Mouse (Mus musculus) inflammation-experienced regulatory T-cells (primary cell): ENCODE results near the gene Wdr83. TPM values are rescaled to one million over a fixed set of nuclear protein-coding genes. Genes with fewer than 3 reads are reported as not detected.

Source experiments
- polyA plus RNA-seq, 2 experiments: library from polyadenylated mRNA; unstranded; fragments of 100-300 nt; shearing (Covaris generic); gene quantifications; one replicate each; pipeline ENCODE4 v1.2.1; 2017

The Wdr83 gene
- 10 to 100 TPM; 38.6 to 45.7 TPM for polyA plus RNA-seq

DNA sequence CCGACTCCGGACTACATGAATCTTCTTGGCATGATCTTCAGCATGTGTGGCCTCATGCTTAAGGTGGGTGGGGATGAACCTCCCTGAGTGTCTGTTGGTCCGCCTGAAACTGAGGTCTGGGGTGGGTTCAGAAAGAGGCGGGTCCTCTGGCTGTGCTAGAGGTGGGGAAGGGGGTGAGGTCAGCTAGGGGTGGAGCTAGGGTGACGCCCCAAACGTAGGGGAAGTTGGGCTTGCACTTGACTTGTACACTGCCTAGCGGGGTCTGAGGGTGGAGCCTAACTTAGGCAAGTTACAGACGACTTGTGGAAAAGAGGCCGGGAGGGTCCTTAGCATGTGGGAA lies at the start of gene Wdr83:
TSS of gene Wdr83 (minus strand) at position 91 of the 340 bp plus-strand sequence.

DNA sequence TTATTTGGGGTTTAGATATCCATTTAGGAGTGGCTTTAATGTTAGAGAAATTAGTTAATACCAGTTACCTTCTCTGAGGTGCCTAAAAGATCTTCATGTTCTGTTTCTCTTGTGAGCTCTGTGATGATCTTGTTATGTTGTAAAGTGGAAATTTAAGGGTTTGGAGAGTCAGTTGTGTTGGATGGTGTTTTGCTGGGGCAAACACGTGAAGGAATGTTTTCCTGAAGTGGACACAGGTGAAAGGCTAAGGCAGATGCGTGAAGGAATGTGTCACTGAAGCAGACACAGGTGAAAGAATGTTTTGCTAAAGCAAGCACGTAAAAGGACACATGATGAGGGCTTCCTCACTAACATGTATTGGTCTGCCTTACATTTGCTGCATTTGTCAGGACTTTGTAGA lies 41.9 kb upstream of the Wdr83 start, which contains the start of gene Zfp791:
TSS of gene Zfp791 (minus strand) at position 101 of the 400 bp plus-strand sequence.

GRCm38 (mm10) chr8:85083108-85083813 lies 2.2 kb upstream of the Wdr83 start, which contains the start of gene Man2b1:
Gene Man2b1, plus strand, starts transcription at chr8:85083270.

DNA sequence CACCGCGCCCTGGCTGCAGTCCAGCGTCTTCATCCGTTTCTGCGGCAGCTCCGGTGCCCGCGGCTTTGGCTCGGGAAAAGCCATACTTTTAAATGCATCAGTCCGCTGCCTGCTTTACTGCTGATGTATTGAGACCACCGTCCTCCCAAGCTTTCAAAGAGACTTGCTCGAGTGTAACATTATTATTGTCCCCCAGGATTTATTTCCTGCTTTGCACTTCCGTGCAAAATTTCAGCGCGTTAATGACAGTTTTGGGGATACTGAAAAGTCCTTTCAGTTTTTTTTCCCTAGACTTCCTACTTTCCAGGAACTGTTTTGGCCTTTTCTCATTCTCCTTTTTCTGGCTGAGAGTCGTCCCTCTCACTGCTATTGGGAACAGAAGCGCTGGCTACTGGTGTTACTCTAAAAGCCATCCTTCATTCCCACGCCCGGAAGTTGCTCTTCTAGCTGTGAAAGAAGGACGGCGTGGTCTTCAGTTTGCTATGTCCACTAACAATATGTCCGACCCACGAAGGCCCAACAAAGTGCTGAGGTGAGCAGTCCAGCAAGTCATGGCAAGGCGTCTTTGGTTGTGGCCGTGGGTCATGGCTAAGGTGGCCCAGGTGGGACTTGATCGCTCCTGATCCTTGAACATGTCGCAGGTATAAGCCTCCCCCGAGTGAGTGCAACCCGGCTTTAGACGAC lies 432 bp downstream of the Wdr83 start, which contains the start of gene Wdr83os:
TSS of gene Wdr83os (plus strand) at position 209 of the 684 bp plus-strand sequence.

DNA sequence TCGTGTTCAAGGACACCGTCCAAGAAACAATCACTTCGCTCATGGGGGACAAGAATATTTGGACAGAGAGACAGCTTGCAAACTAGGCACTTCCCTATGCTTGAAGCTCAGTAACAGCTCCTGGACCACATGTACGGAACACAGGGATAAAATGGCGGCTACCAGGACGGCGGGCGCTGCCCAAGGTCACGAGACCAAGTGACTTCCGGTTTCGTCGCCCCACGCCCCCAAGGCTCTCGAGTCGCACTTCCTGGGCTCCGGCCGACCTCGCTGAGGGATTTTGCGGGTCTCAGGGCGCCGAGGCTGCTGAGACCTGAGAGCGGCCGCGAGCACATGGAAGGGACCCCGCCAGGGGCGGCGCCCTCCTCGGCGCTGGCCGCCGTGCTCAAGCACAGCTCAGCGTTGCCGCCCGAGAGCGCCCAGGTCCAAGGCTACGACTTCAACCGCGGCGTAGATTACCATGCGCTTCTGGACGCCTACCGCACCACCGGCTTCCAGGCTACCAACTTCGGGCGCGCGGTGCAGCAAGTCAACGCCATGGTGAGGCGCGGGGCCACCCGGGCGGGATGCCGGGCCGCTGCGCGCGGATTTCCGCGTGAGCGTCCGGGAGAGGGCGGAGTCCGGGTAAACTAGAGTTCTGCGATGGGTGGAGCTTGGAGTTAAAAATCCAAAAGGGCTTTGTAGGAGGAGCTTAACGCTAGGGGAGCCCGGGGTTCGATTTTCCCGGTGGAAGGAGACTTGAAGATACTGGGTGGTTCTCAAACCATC lies 9.4 kb downstream of the Wdr83 start, which contains the start of gene Dhps:
TSS of gene Dhps (plus strand) at position 244 of the 768 bp plus-strand sequence.

DNA sequence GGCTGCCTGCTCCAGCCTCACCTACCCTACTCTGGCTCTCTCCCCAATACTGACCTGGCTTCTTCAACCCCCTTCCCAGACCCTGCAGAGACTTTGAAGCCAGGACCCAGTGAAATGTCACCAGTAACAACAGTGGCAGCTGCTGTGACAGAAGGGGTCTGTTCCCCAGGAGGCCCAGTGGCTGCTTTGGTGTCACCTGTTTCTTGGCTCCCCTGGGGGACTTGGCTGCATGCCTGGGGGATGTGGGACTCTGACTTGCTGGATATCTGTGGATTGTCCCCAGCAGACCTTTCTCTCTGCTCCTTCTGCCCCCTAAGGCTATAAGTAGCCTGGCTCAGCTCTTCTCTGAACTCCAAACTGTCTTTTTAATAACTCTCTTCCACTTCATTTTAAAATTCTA lies 13.1 kb downstream of the Wdr83 start, which contains the start of gene Gm5741:
TSS of gene Gm5741 (minus strand) at position 1 of the 400 bp plus-strand sequence.

GRCm38 (mm10) chr8:85059879-85060616 lies 21.1 kb downstream of the Wdr83 start, which contains the start of gene Fbxw9:
Gene Fbxw9, plus strand, starts transcription at chr8:85060055.

DNA sequence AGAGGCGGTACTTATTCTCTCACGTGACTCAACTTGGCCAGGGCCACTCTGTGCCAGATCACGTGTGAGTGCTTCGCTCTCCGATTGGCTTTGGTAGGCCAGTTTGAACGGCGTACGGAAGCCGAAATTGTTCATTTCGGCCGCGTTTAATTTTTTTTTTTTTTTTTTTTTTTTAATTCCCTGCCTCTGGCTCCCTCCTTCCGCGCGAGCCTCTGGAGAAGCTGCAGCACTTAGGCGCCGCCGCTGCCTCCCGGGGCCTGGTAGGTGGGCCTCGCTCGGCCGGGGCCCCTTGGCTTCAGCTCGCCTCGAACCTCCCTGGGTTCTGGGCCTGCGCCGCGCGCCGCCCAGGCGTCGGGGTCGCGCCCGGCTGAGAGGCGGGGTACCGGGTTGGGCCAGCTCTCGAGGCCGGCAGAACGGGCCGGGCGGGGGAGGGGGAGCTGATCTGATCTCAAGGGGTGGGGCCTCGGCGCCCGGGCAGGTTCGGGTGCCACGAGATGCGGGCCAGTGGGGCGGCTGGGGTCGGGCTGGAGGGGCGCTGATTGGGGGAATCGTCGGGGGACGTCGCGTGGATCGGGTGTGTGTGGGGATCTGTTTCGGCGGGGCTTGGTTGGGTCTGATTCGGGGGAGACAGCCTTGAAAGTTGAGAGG lies 44.3 kb downstream of the Wdr83 start, which contains the start of gene Tnpo2:
TSS of gene Tnpo2 (plus strand) at position 198 of the 648 bp plus-strand sequence.

DNA sequence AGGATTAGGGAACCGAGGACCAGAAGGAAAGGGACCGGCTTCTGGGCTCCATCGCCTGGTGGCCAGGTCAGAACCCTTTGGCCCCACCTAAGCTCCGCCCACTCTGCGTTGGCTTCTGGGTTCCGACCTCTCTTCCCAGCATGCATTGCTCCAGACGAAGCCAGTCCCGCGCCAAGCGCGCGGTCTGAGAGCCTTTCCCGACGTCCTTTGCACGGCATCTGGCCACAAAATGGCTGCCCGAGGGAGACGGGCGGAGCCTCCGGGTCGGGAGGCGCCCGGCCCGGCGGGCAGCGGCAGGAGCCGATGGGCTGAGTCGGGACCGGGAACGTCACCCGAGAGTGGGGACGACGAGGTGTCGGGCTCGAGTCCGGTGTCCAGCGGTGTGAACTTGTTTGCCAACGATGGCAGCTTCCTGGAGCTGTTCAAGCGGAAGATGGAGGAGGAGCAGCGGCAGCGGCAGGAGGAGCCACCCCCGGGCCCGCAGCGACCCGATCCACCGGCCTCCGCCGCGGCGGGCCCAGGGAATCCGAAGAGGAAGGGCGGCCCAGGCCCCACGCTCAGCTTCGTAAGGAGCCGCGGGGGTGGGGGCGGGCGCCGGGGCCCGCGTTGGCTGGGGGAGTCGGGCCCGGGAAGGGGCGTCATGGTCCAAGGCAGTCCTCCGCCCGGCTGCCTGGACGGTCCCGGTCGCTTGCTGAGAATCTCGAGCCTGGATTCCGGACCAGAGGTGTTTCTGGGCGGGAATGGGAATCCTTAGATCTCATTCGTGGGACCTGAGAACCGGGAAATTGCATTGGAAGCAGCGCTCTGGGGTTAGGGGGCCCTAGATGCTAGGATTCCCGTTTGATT lies 54.2 kb downstream of the Wdr83 start, which contains the start of gene Trir:
TSS of gene Trir (plus strand) at position 154 of the 846 bp plus-strand sequence.

DNA sequence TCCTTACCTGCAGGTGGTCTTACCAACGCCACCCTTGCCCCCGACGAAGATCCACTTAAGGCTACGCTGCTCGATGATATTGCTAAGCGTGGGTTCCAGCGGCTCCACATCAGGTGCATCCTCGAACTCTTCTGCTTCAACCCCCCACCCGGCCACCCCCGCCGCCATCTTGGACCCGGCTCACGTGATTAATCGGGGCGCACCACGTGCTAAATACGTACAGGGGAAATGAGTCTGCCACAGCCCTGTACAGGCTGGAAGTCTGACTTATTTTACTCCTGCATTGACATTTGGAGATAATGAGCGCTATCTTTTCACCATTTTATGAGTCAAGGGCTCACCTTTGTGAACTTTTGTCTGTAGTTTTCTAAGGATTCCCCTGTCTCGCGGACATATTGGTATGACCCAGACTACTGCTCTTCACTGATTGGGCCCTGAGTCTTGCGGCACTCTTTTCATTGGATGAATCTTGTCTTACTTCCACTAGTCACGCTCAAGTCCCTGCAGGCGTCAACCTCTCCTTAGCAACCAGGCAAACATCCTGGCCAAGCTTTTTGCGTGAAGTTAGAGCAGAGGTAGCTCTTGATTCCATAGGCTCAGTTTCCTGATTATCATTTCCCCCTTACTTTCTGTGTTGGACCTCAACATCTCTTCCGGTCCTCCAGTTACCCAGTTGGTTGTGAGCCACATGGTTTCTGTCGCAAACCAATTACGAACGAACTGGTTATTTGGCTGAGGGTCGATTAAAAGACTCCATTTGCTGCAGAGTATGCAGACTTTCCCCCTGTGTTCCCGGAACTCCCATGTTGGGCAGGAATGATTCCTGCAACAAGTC lies 55.8 kb downstream of the Wdr83 start, which contains the start of gene Asna1:
TSS of gene Asna1 (minus strand) at position 184 of the 835 bp plus-strand sequence.

Other genes starting within 250 kb of the Wdr83 start
- 10 to 100 TPM; 27.3 to 37.8 TPM for gene Gadd45gip1, start 249.8 kb downstream of the Wdr83 start, polyA plus RNA-seq
- 100 to 1,000 TPM; 152 to 202 TPM for gene Rad23a, start 240.6 kb downstream of the Wdr83 start, polyA plus RNA-seq
- 100 to 1,000 TPM; 454 to 486 TPM for gene Calr, start 234.4 kb downstream of the Wdr83 start, polyA plus RNA-seq
- gene Farsa, start 224.3 kb downstream of the Wdr83 start, polyA plus RNA-seq: 100 to 1,000 TPM in 1 of 2 experiments, 10 to 100 TPM in 1; 87.0 to 103 TPM
- 1 to 10 TPM; 3.8 to 4.9 TPM for gene Syce2, start 209.2 kb downstream of the Wdr83 start, polyA plus RNA-seq
- 10 to 100 TPM; 34.2 to 47.8 TPM for gene Gcdh, start 187.4 kb downstream of the Wdr83 start, polyA plus RNA-seq
- gene Klf1, start 179.4 kb downstream of the Wdr83 start, polyA plus RNA-seq: under 1 TPM in 1 of 2 experiments, not detected in 1; 0.43 TPM
- 10 to 100 TPM; 12.8 to 18.4 TPM for gene Dnase2a, start 172.7 kb downstream of the Wdr83 start, polyA plus RNA-seq
- gene Mast1, start 143.9 kb downstream of the Wdr83 start, polyA plus RNA-seq: 1 to 10 TPM in 1 of 2 experiments, under 1 TPM in 1; 0.92 to 1.5 TPM
- under 1 TPM; 0.06 to 0.81 TPM for gene Rtbdn, start 134.3 kb downstream of the Wdr83 start, polyA plus RNA-seq
- gene Gm49661, start 111.9 kb downstream of the Wdr83 start, polyA plus RNA-seq: not detected
- 100 to 1,000 TPM; 159 to 190 TPM for gene Prdx2, start 111.7 kb downstream of the Wdr83 start, polyA plus RNA-seq
- gene Rnaseh2a, start 111.5 kb downstream of the Wdr83 start, polyA plus RNA-seq: 10 to 100 TPM; 71.6 to 93.6 TPM
- gene Junb, start 102.6 kb downstream of the Wdr83 start, polyA plus RNA-seq: 100 to 1,000 TPM; 705 to 997 TPM
- 10 to 100 TPM in 1 of 2 experiments, 1 to 10 TPM in 1; 9.9 to 13.0 TPM for gene Hook2, start 90.7 kb downstream of the Wdr83 start, polyA plus RNA-seq
- not detected for gene Best2, start 66.8 kb downstream of the Wdr83 start, polyA plus RNA-seq
- gene Asna1, start 56.0 kb downstream of the Wdr83 start, polyA plus RNA-seq: 10 to 100 TPM; 42.3 to 45.3 TPM
- gene Trir, start 54.5 kb downstream of the Wdr83 start, polyA plus RNA-seq: 100 to 1,000 TPM; 198 to 209 TPM
- gene Tnpo2, start 44.4 kb downstream of the Wdr83 start, polyA plus RNA-seq: 10 to 100 TPM; 27.1 to 27.2 TPM
- gene Fbxw9, start 21.3 kb downstream of the Wdr83 start, polyA plus RNA-seq: 1 to 10 TPM; 5.4 to 8.2 TPM
- gene Gm5741, start 13.3 kb downstream of the Wdr83 start, polyA plus RNA-seq: 1 to 10 TPM; 1.3 to 1.8 TPM
- gene Dhps, start 9.5 kb downstream of the Wdr83 start, polyA plus RNA-seq: 100 to 1,000 TPM in 1 of 2 experiments, 10 to 100 TPM in 1; 87.4 to 118 TPM
- 100 to 1,000 TPM; 165 to 168 TPM for gene Wdr83os, start 566 bp downstream of the Wdr83 start, polyA plus RNA-seq
- gene Man2b1, start 2.0 kb upstream of the Wdr83 start, polyA plus RNA-seq: 100 to 1,000 TPM; 143 to 145 TPM
- under 1 TPM in 1 of 2 experiments, not detected in 1; 0.25 TPM for gene Zfp791, start 41.8 kb upstream of the Wdr83 start, polyA plus RNA-seq
- 1 to 10 TPM in 1 of 2 experiments, under 1 TPM in 1; 0.10 to 2.4 TPM for gene Cks1brt, start 70.6 kb upstream of the Wdr83 start, polyA plus RNA-seq
- gene Olfr371, start 144.7 kb upstream of the Wdr83 start, polyA plus RNA-seq: not detected
- gene Orc6, start 218.3 kb upstream of the Wdr83 start, polyA plus RNA-seq: 10 to 100 TPM; 25.7 to 26.0 TPM
- gene Vps35, start 218.5 kb upstream of the Wdr83 start, polyA plus RNA-seq: 100 to 1,000 TPM in 1 of 2 experiments, 10 to 100 TPM in 1; 89.7 to 104 TPM